Mouse (Mus musculus): ENCODE results near the gene Fancc.

DNA sequence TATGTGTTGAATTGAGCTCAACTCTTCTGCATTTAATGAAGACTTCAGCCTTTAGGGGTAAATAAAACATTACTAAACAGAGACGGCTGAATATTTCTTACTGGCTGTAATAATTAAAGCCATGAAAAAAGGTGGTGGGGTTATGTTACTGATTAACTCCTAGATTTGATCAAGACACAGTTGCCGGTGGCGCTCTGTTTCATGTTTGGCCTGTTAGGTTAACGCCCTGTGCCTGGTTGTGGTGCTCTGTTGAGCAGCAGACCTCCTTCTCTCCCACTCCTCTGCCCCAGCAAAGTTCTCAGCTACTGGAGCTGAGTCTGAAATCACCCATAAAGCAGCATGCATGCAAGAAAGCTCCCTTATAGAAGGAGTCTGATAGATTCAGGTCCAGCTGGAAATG lies 228.7 kb downstream of the Fancc start:
- TF ChIP-seq MYOD1 (IDR thresholded peaks at IDR 0.05; ENCODE audit: control insufficient read depth in 1 of 3, insufficient read length in 2 of 3, low read depth in 2 of 3): no peak
- no peak for TF ChIP-seq USF1 (IDR thresholded peaks at IDR 0.05; ENCODE audit: low read depth)
- peak; percentile 15 for TF ChIP-seq POLR2AphosphoS2 (IDR thresholded peaks at IDR 0.05; ENCODE audit: insufficient read length, low read depth)
- no peak for TF ChIP-seq TCF12 (IDR thresholded peaks at IDR 0.05; ENCODE audit: insufficient read depth, poor library complexity, severe bottlenecking)
- TF ChIP-seq MYOG (IDR thresholded peaks at IDR 0.05; ENCODE audit: control insufficient read depth in 1 of 3, insufficient read depth in 1 of 3, insufficient read length in 2 of 3, low read depth in 2 of 3): no peak
- TF ChIP-seq MAX (IDR thresholded peaks at IDR 0.05; ENCODE audit: low read depth): no peak

Measured in myocyte (in vitro differentiated cells).